Mouse (Mus musculus) brain, embryonic 14.5 days (tissue): ENCODE results near the gene Gm28230.

Experiments used
- CTCF ChIP-seq: fragments of 200-500 bp; IDR thresholded peaks from 2 replicates; pipeline ENCODE4 v1.5.1; 2012; ENCODE audit warnings: inconsistent platforms, mild to moderate bottlenecking, moderate library complexity, borderline replicate concordance; ENCODE audit not compliant: insufficient read depth, insufficient read length; ENCODE audit errors: extremely low read depth
- POLR2A ChIP-seq: fragments of 200-500 bp; IDR thresholded peaks from 2 replicates; pipeline ENCODE4 v1.6.1; 2012; ENCODE audit warnings: mild to moderate bottlenecking, inconsistent platforms, borderline replicate concordance; ENCODE audit not compliant: poor library complexity, insufficient read depth, insufficient read length, severe bottlenecking; ENCODE audit errors: extremely low read depth

DNA sequence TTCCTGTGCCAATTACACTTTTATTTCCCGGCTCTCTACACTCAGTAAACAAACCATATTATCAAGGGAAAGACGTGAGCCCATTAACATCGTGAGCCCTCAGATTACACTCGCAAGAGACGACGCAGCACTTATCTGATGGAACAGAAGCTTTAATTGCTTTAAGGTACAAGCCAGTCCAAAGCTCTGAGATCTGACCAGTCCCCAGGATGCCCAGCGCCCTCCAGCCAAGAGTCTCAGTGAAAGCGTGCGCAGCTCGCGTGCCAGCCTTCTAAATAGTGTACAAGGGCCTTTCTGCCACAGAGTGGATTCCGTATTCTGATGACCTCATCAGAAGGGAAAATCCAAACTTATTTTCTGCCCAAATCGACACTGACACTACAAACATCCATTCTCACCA lies 35.4 kb downstream of the Gm28230 start:
- no peak for TF ChIP-seq CTCF
- no peak for TF ChIP-seq POLR2A
